In genomic region chr2:154603007-154603637, GRCm38 (mm10) we compare ENCODE assay signal across 8 mouse cellular contexts. TPM values are rescaled to one million over a fixed set of nuclear protein-coding genes. Genes with fewer than 3 reads are reported as not detected.
DNase-seq lines count a peak whose midpoint lies in the region; ATAC-seq and TF ChIP-seq lines count a peak whose summit lies in the region.

No protein-coding gene starts in this region.

- DNase-seq in layer of hippocampus, adult 2 months (ENCODE audit: low spot score in 2 of 2): no peak
- no peak for DNase-seq in layer of hippocampus, adult 18-20 months (ENCODE audit: low spot score in 2 of 2)
- DNase-seq in embryonic facial prominence, embryonic 11.5 days (ENCODE audit: low spot score): no peak
- DNase-seq in kidney, adult 9 months: peak; percentile 79
- DNase-seq in adrenal gland, postnatal 4 days (ENCODE audit: low spot score in 2 of 2): no peak
- no peak for DNase-seq in adrenal gland, postnatal 10 days
- no peak for DNase-seq in right cerebral cortex, postnatal 36 days (ENCODE audit: low spot score in 2 of 2)

- TF ChIP-seq CTCF in layer of hippocampus, adult 2 months (conservative IDR thresholded peaks at IDR 0.05): no peak

- H3K4me1 ChIP-seq in embryonic facial prominence, embryonic 11.5 days (ENCODE audit: control insufficient read depth, insufficient read depth, low read length): no peaks in the 10 kb centered on the region
- peaks cover 12% of the 10 kb centered on the region for H3K4me1 ChIP-seq in midbrain, embryonic 16.5 days (ENCODE audit: control insufficient read depth, insufficient read depth, low read length)

- no peaks in the 10 kb centered on the region for H3K27me3 ChIP-seq in embryonic facial prominence, embryonic 11.5 days (ENCODE audit: control insufficient read depth, insufficient read depth, low read length)
- no peaks in the 10 kb centered on the region for H3K27me3 ChIP-seq in midbrain, embryonic 16.5 days (ENCODE audit: control insufficient read depth, insufficient read depth, low read depth, low read length)

- H3K27ac ChIP-seq in layer of hippocampus, adult 2 months: peak overlapping the region; percentile 91
- H3K27ac ChIP-seq in embryonic facial prominence, embryonic 11.5 days (replicated peaks; ENCODE audit: low read depth, low read length): no peak overlapping the region
- H3K27ac ChIP-seq in midbrain, embryonic 16.5 days (ENCODE audit: low read length): peak overlapping the region; percentile 35; the same call in 1 of the 2 replicates

- ATAC-seq in embryonic facial prominence, embryonic 11.5 days (replicated peaks; ENCODE audit: insufficient number of reproducible peaks, low FRiP score, low TSS enrichment, low read depth): no peak
- peak; percentile 68 for ATAC-seq in midbrain, embryonic 16.5 days

- peak overlapping the region; percentile 86 for H3K4me3 ChIP-seq in layer of hippocampus, adult 2 months
- H3K4me3 ChIP-seq in embryonic facial prominence, embryonic 11.5 days (ENCODE audit: low read depth, low read length): peak overlapping the region; percentile 70
- peak overlapping the region; percentile 55 for H3K4me3 ChIP-seq in midbrain, embryonic 16.5 days (ENCODE audit: low read depth, low read length)

- H3K9ac ChIP-seq in embryonic facial prominence, embryonic 11.5 days (replicated peaks; ENCODE audit: low read length): peak overlapping the region; percentile 75
- H3K9ac ChIP-seq in midbrain, embryonic 16.5 days (ENCODE audit: low read depth, low read length): peak overlapping the region; percentile 77

- whole genome bisulfite sequencing in embryonic facial prominence, embryonic 11.5 days: 23% methylated on average over 22 of the region's 22 CpGs
- 18% methylated on average over 22 of the region's 22 CpGs for WGBS in midbrain, embryonic 16.5 days

- H3K9me3 ChIP-seq in embryonic facial prominence, embryonic 11.5 days (replicated peaks; ENCODE audit: control insufficient read depth, low read length): no peaks in the 10 kb centered on the region
- H3K9me3 ChIP-seq in midbrain, embryonic 16.5 days (replicated peaks; ENCODE audit: control insufficient read depth, low read length, poor library complexity, severe bottlenecking): no peaks in the 10 kb centered on the region

- H3K36me3 ChIP-seq in embryonic facial prominence, embryonic 11.5 days (replicated peaks; ENCODE audit: control insufficient read depth, insufficient read depth, low read depth, low read length): no peaks in the 10 kb centered on the region
- H3K36me3 ChIP-seq in midbrain, embryonic 16.5 days (ENCODE audit: control insufficient read depth, insufficient read depth, low read length): no peaks in the 10 kb centered on the region

- H3K4me2 ChIP-seq in embryonic facial prominence, embryonic 11.5 days (ENCODE audit: low read depth, low read length): peak overlapping the region; percentile 68
- H3K4me2 ChIP-seq in midbrain, embryonic 16.5 days (ENCODE audit: low read length): peak overlapping the region; percentile 83

RNA-seq across cellular contexts. Expression of gene Pxmp4, which starts 0.4 kb away (rescaled TPM):
- 10 to 100 TPM; 10.7 to 13.7 TPM for total RNA-seq in layer of hippocampus, adult 2 months (2021)
- 10 to 100 TPM in 1 of 2 experiments, 1 to 10 TPM in 1; 10.0 to 10.8 TPM for total RNA-seq in layer of hippocampus, adult 18-20 months (2021)
- 13.6 and 15.8 TPM in 2 replicates for polyA plus RNA-seq in embryonic facial prominence, embryonic 11.5 days (2014; fragmentation: Nextera tagmentation; extraction: Ambion mirVana)
- 14.1 and 15.9 TPM in 2 replicates for polyA plus RNA-seq in midbrain, embryonic 16.5 days (2015; fragmentation: Nextera tagmentation; extraction: Ambion mirVana)
- total RNA-seq in adrenal gland, postnatal 4 days (2021): 10 to 100 TPM; 29.8 to 34.2 TPM
- total RNA-seq in adrenal gland, postnatal 10 days (2021): 10 to 100 TPM; 45.5 to 53.0 TPM

RNA-seq across cellular contexts. Expression of gene Zfp341, which starts 10.0 kb away (rescaled TPM):
- 10 to 100 TPM in 1 of 2 experiments, 1 to 10 TPM in 1; 9.1 to 10.8 TPM for total RNA-seq in layer of hippocampus, adult 2 months (2021)
- 10 to 100 TPM in 1 of 2 experiments, 1 to 10 TPM in 1; 9.4 to 10.6 TPM for total RNA-seq in layer of hippocampus, adult 18-20 months (2021)
- polyA plus RNA-seq in embryonic facial prominence, embryonic 11.5 days (2014; fragmentation: Nextera tagmentation; extraction: Ambion mirVana): 0.60 and 1.1 TPM in 2 replicates
- 2.3 TPM in 2 replicates for polyA plus RNA-seq in midbrain, embryonic 16.5 days (2015; fragmentation: Nextera tagmentation; extraction: Ambion mirVana)
- total RNA-seq in adrenal gland, postnatal 4 days (2021): 1 to 10 TPM; 3.3 to 3.6 TPM
- total RNA-seq in adrenal gland, postnatal 10 days (2021): 1 to 10 TPM; 2.5 to 2.7 TPM

RNA-seq across cellular contexts. Expression of gene 4930519P11Rik, which starts 10.1 kb away (rescaled TPM):
- total RNA-seq in layer of hippocampus, adult 2 months (2021): not detected
- total RNA-seq in layer of hippocampus, adult 18-20 months (2021): not detected
- polyA plus RNA-seq in embryonic facial prominence, embryonic 11.5 days (2014; fragmentation: Nextera tagmentation; extraction: Ambion mirVana): not detected in 2 replicates
- 0.41 and 0.63 TPM in 2 replicates for polyA plus RNA-seq in midbrain, embryonic 16.5 days (2015; fragmentation: Nextera tagmentation; extraction: Ambion mirVana)
- total RNA-seq in adrenal gland, postnatal 4 days (2021): 1 to 10 TPM in 1 of 2 experiments, under 1 TPM in 1; 0.71 to 1.3 TPM
- total RNA-seq in adrenal gland, postnatal 10 days (2021): not detected

RNA-seq across cellular contexts. Expression of gene E2f1, which starts 33.4 kb away (rescaled TPM):
- 1 to 10 TPM; 5.4 to 5.7 TPM for total RNA-seq in layer of hippocampus, adult 2 months (2021)
- total RNA-seq in layer of hippocampus, adult 18-20 months (2021): 1 to 10 TPM; 4.4 to 4.7 TPM
- 7.2 and 8.6 TPM in 2 replicates for polyA plus RNA-seq in embryonic facial prominence, embryonic 11.5 days (2014; fragmentation: Nextera tagmentation; extraction: Ambion mirVana)
- 3.2 and 4.2 TPM in 2 replicates for polyA plus RNA-seq in midbrain, embryonic 16.5 days (2015; fragmentation: Nextera tagmentation; extraction: Ambion mirVana)
- 10 to 100 TPM; 20.5 to 23.3 TPM for total RNA-seq in adrenal gland, postnatal 4 days (2021)
- total RNA-seq in adrenal gland, postnatal 10 days (2021): 10 to 100 TPM; 12.8 to 14.1 TPM

RNA-seq across cellular contexts. Expression of gene Necab3, which starts 44.4 kb away (rescaled TPM):
- total RNA-seq in layer of hippocampus, adult 2 months (2021): 10 to 100 TPM; 30.0 to 34.9 TPM
- total RNA-seq in layer of hippocampus, adult 18-20 months (2021): 10 to 100 TPM; 20.9 to 26.5 TPM
- polyA plus RNA-seq in embryonic facial prominence, embryonic 11.5 days (2014; fragmentation: Nextera tagmentation; extraction: Ambion mirVana): 1.7 and 2.2 TPM in 2 replicates
- polyA plus RNA-seq in midbrain, embryonic 16.5 days (2015; fragmentation: Nextera tagmentation; extraction: Ambion mirVana): 18.5 and 19.9 TPM in 2 replicates
- total RNA-seq in adrenal gland, postnatal 4 days (2021): 1 to 10 TPM; 5.1 to 5.9 TPM
- 1 to 10 TPM; 2.0 to 2.7 TPM for total RNA-seq in adrenal gland, postnatal 10 days (2021)
